Mouse (Mus musculus) urinary bladder, postnatal 4 days (tissue): ENCODE measurements around the gene Exoc3l4.

Source experiments
- DNase-seq, 2 experiments: peaks; one replicate each; pipeline ENCODE4 v3.0.0; 2021 to 2022; ENCODE audit warnings: low spot score in 2 of 2

Exoc3l4 gene

GRCm38 (mm10) chr12:111416921-111417779 is at the start of gene Exoc3l4:
Gene Exoc3l4 (plus strand): TSS chr12:111417017.
- DNase-seq, result no peak

- DNase-seq, result no peak
Observed at GRCm38 (mm10) chr12:111367065-111367464, 49.8 kb upstream of the Exoc3l4 start.

- no peak for DNase-seq
Observed at GRCm38 (mm10) chr12:111370249-111370648, 46.6 kb upstream of the Exoc3l4 start.

DNA sequence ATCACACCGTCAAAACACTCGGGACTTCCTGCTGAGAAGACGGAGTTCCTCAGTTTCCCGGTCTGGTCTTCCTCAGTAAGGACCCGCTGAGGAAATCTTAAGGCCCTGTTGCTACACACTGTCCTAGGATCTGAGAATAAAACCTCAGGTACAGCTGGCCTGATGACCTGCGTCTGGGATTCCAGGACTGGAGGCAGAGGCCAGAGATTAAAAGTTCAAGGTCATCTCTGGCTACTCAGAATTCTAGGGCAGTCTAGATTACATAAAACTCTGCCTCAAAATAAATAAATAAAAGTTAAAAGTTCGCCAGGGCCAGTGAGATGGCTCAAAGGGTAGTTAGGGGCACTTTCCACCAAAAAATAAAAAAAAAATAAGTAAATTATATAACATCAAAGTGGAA is 44.9 kb upstream of the Exoc3l4 start:
- DNase-seq, result no peak

DNA sequence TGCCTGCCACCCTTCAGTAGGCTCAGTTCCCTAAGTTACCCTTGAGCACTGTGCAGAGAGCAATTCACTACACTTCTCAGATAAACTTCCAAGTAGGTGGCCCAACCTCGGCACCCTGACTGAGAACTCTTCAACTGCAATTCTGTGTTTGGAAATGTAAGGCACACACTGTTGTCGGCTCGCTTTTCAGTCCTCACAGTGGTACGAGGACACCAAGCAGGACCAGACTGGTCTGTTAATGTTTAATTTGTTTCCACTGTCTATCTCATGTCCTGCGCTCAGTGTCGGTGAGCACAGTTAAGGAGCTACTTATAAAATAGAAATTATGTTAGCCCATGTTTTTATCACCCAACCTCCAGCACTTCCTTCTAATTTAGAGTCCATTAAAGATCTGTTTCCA is 43.4 kb upstream of the Exoc3l4 start:
- DNase-seq, result no peak

DNA sequence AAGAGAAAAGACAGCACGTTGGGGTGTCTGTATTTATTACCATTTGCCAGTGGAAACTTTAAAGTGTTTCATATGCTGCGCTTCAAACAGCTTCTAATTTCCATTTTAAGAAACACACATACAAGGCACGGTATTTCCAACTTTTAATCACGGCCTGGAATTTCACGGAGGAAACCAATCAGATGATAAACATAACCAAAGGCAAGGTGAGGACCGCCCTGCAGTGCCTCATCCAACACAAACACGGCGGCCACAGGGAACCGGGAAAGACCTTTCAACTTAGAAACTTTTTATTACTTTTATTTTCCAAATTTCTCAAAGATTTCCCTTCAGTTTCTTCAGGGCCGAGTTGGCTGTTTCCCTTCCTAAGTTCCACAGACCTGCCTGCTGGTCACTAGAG is 42.1 kb upstream of the Exoc3l4 start:
- no peak for DNase-seq

DNA sequence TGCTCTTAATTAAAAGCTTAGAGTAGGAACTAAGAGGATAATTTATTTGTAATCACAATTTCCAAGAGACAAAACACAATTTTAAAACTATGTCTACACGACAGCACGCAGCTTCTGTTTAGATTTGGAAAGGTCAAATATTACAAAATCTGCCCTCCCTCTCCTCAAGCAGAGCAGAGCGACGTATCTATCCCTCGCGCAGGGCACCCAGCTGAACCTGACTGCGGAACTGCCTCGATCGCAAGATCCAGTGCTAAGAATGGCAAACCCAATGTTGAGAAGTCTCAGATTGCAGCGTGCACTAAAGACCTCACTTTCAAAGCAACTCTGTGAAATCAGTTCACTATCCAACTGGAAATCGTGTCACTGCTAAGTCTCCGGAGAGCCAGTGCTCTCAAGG is 41.3 kb upstream of the Exoc3l4 start:
- no peak for DNase-seq

DNA sequence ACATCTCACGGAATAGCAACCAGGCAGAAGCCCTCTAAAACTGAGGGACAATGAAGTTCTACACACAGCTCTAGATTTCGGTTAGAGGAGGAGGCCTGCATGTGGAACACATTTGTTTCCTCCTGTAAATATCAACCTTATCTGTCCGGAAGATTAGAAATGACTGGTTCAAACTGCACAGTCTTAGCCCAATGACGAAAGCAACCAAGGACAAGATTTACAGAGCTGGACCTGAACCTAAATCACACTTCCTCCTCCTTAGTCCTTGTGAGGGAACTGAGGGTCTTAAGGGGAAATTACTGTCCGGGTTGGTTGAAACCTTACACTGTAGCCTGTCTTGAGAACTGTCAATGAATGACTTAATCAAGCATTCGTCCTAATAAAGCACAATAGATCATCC is 40.8 kb upstream of the Exoc3l4 start:
- no peak for DNase-seq

- DNase-seq, result peak in 1 of 2 experiments; percentile 46
Observed at GRCm38 (mm10) chr12:111376826-111377331, 39.9 kb upstream of the Exoc3l4 start.

DNA sequence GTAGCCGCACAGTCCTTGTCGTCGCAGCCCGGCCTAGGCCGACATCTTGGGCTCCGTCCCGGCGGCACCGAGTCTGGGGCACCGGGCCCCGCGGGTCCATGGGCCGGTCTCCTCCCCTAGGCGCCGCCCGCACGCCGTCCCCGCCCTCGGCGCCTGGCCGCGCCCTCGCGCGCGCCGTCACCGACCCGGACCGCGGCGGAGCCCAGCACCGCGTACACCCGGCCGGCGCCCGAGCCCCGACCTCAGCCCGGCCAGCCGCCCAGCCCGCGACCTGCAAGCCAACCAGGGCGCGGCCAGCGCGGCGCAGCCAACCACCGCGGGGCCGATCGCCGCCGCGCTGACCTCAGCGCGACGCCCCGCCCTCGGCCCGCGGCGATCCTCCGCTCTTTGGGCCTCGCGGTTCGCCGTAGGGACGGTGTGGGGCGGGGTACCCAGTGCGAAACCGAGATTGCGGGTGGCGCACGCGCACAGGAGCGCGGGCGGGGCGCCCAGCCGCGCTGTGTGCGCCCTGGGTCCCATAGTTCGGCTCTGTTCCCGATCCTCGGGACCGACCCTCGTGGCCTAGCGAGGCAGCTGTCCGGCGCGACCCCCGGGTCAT is 39.3 kb upstream of the Exoc3l4 start, which contains the start of gene Cdc42bpb:
TSS of gene Cdc42bpb (minus strand) at position 343 of the 598 bp plus-strand sequence.
- peak; percentile 91 to 94 for DNase-seq

DNA sequence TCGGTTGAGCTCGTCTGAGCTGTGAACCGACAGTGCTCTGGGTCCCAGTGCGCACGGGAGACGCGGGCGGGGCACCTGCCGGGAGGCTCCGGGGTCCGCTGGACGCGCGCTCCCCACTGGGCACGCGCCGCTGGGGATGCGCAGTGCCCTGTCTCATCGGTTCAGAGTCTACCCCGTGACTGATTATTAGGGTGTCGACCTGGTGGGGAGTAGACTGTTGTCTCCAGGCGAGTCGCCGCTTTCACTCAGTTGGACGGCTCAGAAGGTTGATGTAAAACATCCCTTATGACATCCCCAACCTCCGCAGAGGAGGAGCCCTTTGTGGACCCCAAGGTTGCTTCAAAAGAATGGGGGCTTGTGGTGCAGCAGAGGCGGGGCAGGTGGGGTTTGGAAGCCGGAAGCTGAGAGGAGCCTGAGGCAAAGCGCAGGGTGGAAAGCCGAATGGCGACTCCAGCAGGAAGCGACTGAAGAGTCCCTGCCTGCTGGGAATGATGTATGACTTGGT is 38.8 kb upstream of the Exoc3l4 start:
- no peak for DNase-seq

DNA sequence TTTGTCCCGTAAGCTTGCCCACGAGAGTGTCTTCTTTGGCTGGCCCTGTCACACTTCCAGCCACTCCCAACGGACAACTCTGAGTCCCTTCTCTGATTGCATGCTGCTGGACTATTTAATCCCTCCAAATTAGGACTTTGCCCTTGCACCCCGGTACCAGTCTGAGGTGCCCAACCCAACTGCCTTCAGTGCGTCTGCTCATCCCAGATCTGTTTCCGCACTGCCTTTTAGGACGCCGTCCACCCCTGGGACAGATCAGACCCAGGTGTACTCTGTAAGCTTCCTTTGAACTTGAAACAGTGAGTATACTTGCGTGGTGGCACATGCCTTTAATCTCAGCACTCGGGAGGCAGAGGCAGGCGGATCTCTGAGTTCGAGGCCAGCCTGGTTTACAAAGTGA is 38.0 kb upstream of the Exoc3l4 start:
- DNase-seq, result no peak

DNA sequence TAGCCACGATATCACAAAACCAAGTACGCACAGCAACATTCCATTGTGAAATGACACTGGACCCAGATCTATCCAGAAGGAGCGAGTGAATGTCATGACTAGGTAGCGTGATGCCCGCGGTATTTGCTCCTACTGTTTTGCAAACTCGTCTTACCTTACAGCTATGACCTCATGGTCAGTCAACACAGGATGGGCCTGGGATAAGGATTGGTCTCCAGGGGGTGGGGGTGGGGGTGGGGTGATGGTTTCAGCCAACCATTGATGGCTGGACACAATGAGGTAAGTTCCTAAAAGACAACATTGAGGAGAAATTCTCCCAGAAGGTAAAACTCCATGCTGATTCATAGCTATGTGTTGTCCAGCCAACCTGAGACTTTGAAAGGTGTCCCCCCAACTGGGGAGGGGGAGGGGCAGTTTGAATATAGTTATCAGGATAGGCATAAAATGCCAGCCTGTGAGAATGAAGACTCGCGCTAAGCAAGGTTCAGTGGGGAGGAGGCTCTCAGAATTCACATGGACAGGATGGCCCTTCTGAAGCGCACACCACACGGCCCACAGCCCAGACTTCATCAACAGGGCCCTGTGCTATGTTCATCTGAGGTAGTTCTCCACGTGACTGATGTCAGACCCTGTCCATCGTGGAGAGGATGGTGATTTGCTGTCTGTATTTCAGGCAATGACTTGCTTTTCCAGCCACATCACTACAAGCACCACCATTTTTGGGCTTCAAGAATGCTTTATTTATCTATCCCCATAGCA is 30.8 kb upstream of the Exoc3l4 start:
- DNase-seq, result no peak

DNA sequence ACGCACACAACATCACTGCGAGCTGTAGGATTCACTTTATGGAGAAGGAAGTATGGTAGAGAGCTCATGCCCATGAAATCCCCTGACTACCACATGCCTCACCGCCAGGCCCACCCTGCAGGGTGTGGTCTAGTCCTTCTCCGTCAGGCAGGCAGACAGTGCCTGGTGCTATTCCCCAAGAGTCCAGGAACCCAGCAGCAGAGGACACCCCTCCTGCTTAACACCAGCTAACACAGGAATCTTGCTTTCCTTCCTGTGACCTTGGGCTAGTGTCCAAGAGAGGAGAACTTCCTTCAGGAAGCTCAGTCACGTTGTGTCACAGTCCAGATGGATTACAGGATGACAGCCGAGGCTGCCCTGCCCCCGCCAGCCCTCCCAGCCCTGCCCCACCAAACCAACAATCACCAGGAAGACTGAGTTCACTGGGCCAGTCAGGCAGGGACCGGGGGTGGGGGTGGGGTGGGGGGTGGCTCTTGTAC is 30.1 kb upstream of the Exoc3l4 start:
- no peak for DNase-seq

- no peak for DNase-seq
Observed at GRCm38 (mm10) chr12:111387146-111387545, 29.7 kb upstream of the Exoc3l4 start.

GRCm38 (mm10) chr12:111394008-111394407 is 22.8 kb upstream of the Exoc3l4 start:
- DNase-seq, result no peak

DNA sequence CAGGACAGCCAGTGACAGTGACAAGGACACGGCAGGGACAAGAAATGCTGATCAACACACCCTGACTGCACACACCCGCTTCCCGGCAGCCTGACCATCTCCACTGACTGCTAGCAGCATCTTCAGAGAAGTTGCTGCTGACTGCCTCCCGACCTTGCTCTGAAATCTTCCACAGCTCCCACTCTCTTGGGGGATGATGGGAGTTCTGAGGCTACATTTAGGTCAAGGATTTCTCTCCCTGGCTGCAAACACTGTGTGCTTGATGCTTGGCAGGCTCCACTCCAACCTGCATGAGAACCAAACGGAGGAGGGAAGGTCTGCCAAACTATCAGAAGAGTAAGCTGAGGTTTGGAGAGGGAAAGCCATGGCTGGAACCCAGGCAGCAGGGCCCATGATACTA is 19.8 kb upstream of the Exoc3l4 start:
- peak in 1 of 2 experiments; percentile 26 for DNase-seq

DNA sequence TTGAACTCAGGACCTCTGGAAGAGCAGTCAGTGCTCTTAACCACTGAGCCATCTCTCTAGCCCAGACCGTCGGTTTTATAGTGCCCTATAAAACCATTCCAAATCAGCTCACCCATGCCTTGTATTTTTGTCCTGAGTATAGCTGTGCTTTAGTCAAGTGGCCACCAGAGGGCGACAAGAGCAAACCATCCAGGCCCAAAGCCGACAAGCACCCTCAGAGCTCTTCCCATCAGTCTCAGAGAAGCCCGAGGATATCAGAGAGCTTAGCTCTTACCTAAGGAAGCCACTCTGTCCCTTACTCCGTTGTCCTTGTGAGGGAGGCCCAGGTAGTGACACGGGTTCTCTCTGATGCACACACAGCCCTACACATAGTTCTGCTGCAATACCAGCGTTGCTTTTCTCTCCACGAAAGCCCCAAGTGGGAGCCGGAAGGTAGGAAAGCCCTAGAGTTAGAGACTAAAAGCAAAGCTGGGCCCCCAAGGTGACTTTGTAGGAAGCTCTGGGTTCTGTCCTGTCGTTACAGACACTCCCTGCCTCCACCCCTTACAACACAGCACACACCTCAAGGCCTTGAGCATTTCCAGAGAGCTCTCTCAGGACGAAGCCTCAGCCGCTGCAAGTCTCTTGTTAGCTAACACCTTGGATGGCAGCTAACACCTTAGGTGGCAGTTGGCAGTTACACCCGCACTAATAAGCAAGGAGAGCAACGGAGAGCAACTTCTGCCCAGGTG is 15.2 kb upstream of the Exoc3l4 start:
- DNase-seq, result peak; percentile 62 to 80

- DNase-seq, result no peak
Observed at GRCm38 (mm10) chr12:111404880-111405279, 11.9 kb upstream of the Exoc3l4 start.

GRCm38 (mm10) chr12:111406622-111407021 is 10.2 kb upstream of the Exoc3l4 start, which contains the start of gene Lbhd2:
Gene Lbhd2 (plus strand): TSS chr12:111406809.
- no peak for DNase-seq

DNA sequence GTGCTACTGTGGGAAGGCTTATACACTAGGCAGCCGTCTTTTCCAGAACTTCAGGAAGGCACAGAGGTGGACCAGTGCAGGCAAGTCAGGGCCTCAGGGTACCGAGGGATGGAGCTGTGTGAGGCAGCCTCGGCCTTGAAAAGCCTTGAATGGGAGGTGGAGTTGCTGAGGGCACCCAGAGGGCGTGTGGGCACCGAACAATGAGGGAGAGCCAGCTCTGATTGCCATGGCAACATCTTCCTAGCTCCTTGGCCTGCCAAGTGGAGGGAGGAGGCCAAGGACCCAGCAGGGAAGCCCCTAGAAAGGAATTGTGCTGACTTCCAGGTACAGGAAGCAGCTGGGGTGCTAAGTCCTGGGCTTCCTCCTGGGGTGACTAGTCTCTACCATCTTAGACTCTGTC is 7.2 kb upstream of the Exoc3l4 start:
- DNase-seq, result no peak
